Mouse (Mus musculus) adrenal gland, postnatal 14 days (tissue): ENCODE measurements around the gene Lifr. TPM values are rescaled to one million over a fixed set of nuclear protein-coding genes. Genes with fewer than 3 reads are reported as not detected.
A peak's percentile ranks its signal among the peaks of the same experiment; 100 is the strongest.

ENCODE experiments used
- DNase-seq: peaks from one replicate; pipeline ENCODE4 v3.0.0; 2021; ENCODE audit warnings: mixed read lengths
- total RNA-seq: library from RNA; stranded (reverse); gene quantifications from 2 replicates; pipeline ENCODE4 v1.2.3, GENCODE M21; 2021

The Lifr gene
- total RNA-seq, 1 experiment from 2014 or later: 78.0 TPM

DNA sequence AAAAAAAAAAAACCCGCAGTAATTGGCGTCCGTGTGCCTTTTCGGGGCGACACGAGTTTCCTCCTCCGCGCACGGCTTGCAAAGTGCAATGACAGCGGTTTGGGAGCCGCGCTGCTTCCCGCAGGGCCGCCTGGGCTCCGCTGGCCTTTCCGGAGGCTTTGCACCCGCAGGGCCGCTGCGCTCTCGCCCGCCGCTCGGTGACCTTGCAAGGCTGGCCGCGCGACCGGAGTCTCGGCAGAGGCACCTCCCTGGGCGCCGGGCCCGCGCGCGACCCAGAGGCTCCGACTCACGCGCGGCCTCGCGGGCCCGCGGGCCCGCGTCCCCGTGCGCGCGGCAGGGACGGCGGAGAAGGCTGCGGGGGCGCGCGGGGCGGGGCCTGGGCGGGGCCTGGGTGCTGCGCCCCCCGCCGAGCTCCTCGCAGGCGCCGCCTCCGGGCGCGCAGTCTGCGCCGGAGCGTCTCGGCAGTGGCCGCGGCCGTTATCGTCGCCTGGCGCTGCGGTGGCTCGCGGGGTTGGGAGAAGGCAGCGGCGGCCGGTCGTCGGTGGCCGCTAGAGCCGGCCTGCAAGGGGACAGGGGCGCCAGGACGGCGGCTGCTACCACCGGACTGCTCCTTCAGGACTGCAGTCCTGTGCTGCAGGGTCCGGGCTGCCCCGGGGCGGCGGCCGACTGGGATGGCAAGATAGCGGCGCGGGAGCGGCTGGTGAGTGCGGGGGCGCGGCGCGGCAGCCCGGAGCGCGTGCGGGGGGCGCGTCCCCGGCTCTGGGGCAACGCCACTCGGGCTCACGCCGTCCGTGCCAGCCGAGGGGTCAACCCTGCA lies 38.9 kb downstream of the Lifr start:
- DNase-seq: peak; percentile 97

DNA sequence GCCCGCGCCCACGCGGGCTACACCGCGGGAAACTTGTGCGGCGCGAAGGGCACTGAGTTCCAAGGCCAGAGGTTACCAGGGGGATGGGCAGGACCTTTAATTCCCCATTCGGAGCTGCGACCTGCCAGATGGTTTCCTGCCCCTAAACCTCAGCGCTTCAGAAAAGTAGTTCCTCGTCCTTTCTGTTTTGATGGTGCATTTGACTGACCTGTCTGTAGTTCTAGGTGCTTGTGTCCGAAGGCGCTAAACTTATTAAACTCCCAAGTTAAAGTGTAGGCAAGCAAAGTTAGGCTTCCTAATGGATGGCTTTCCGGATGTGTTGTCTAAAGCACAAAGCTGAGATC lies 39.5 kb downstream of the Lifr start:
- no peak for DNase-seq

DNA sequence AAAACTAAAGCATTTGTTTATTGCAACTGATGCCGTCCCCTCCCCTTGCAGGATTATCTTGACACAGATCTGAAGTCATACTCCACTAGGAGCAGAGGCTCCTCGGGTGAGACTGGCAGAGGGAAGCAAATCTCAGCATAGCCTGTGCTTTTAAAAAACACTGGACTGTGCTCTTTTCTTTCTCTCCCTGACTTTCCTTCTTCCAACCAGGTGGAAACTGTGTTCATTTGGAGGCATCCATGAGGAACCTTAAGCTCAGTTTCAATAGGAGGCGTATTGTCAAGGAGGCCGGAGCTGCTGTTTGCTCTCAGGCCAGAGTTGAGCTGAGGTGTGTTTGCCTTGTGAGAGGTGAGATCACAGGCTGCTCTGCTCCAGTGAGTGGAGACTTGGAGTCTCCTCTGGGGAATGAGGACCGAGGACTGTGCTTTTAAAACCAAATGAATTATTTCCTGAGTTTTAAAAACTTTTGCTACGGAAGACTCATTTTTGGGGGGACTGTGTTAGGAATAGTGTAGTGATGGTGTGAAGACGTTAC lies 40.3 kb downstream of the Lifr start:
- no peak for DNase-seq

DNA sequence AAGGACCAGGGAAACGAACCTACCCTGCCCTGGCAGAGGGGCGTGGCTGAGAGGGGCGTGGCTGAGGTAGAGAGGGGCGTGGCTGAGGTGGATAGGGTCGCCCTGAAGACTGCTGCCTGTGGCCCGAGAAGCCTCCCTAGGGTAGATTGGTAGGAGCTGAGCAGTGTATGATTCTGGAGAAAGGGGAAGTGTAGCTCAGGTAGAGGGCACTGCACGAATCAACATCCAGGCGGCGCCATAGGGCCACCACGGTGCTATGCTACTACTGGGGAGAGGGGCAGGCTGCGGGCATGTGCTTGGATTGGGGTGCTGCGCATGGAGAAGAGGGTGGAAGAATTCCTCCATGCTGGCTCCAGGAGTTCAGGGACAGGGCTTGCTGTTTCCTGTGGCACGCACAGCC lies 42.3 kb downstream of the Lifr start:
- DNase-seq: peak; percentile 51

DNA sequence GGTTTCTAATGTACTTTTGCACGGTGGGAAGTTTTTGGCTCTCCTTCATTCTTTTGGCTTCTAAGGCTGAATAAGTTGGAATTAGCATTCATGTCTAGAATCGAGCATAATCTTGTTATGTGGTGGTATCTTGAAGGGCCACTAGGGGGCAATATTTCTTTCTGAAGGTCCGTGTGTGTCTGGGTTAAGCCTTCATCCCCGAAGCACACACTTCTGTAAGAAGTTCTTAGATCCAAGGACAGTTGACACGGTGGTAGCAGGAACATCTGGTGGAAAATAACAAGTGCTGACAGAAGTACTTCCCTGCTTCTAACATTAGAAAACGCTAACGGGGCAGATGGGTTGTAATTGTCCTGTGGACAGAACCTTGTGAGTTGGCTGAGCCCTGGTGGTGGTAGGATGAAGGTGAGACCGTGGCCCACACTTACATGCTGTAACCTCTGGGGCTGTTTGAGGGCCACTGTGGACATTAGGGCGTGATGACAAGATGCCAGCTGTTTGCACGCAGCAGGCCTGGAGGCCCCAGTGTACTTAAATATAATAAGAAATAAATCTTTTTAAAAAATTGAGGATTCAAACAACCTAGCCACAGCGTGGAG lies 44.1 kb downstream of the Lifr start:
- DNase-seq: peak; percentile 40

DNA sequence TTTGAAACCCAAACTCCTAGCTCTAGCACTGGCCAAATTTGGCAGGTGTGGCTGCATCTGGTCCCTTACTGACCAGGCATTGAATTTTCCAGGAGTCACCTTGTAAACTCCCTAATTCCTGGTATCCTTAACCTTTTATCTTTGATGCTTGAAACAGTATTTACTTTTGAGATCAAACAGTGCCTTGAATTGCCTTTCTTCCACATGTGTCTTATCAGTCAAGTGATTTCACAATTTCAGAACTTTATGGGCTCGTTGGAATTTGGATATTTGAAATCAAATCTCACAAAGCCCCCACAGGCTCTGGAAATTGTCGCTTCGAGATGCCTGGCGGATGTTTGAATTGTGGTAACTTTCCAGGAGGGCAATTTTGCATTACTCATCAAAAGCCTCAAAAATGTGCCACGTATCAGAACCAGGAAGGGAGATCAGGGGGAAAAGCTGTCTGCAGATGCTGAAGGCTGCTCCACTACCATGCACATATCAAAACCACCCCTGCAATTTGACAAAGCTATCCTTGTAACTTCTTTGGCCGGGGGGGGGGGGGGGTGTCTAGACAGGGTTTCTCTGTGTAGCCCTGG lies 45.7 kb downstream of the Lifr start:
- DNase-seq: no peak

DNA sequence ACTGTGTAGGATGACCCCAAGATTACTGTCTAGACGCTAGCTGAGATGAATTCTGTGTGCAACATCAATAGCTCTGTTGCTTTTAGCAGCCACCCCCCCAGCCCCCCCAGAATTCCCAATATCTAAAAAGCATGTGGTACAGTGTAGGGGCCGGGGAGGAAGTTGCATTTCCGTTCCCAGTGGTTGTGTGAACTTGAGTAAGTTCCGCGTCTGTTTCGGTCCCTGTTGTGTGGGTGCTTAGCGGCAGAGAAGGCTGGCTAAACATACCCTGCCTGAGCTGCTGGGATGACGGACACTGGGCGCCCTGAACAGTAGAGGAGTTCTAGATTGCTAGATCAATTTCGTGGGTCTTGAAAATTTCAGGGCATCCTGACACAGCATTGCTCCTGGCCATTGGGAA lies 46.5 kb downstream of the Lifr start:
- no peak for DNase-seq

DNA sequence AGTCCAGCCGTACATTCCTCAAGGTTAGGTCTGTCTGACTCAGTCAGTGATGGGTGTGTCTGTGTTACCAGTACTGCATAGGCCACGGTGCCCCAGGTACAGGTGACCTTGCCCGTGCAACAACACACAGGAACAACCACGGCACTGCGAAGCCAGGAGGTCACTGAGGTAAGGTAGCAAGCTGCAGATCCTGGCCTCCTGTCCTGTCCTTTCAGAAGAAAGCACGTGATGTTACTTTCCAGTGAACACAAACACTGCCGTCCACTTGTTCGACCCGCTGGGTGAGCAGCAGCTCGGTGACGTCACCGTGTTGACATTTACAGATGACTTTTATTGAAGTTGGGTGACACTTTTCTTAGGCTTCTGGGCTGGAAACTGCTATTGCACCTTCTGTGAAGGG lies 47.2 kb downstream of the Lifr start:
- no peak for DNase-seq

DNA sequence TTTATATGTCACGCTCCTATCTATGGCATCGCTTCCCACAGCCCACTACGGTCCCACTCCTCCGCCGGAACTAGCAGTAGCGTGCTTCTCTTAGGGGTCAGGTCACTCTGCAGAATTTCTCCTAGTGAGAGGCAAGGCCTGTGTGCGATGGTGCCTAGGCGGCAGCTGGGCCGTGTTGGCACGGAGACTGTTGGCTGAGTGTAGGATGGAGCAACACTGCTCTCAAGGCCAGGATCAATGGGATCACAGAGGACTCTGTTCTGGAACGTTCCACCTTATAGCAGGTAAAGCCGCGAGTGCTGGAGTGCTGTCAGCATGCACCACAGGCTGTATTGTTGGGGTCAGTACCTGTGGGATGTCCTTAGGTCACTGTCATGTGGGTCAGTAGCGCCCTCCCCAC lies 48.1 kb downstream of the Lifr start:
- peak; percentile 64 for DNase-seq

DNA sequence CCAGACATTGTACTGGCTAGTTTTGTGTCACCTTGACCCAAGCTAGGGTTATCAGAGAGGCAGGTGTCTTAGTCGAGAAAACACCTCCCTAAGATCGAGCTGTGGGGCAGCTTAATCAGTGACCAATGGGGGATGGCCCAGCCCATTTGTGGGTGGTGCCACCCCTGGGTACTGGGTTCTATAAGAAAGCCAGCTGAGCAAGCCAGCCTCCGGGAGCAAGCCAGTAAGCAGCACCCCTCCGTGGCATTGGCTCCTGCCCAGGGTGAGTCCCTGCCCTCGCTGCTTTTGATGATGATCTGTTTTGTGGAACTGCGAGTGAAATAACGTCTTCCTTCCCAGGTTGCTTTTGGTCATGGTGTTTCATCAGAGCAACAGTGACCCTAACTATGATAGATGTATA lies 49.9 kb downstream of the Lifr start:
- no peak for DNase-seq

DNA sequence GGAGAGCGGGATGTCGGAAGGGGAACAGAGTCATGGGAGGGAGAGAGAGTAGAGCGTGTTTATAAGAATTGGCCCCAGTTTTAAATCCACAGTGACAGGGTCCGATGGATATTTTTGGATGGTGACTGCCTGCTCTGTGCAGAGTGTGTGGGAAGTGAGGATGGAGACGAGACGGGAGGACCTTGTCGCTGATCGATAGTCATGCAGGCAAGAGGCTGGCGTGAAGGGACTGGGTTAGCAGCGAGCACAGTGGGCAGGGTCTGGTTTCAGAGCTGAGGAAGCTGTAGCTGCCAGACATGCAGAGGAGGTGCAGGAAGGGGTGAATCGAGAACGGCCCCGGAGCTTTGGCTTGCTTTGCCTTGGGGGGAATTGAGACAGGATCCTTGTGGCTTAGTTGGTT lies 50.8 kb downstream of the Lifr start:
- no peak for DNase-seq

DNA sequence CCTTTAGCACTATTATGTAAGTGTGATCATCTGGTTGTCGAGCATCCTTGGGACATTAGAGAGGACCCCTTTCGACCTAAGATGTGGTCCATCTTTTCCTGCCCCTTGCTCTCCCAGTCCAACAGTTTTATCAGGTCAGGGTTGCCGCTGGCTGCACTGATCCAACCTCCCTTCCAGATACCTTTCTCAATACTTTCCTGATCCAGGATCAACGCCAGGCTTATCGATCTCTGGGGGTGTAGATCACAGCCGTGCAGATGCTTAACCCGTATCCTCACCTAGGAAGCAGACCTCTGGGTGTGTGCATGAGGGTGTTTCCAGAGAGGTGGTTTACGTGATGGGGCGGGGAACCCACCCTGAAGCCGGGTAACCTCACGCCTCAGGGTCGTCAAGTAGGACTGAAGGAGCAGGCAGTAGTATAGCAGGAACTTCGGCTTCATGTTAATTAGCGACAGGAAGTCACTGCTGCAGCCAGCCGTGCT lies 53.3 kb downstream of the Lifr start:
- DNase-seq: no peak

DNA sequence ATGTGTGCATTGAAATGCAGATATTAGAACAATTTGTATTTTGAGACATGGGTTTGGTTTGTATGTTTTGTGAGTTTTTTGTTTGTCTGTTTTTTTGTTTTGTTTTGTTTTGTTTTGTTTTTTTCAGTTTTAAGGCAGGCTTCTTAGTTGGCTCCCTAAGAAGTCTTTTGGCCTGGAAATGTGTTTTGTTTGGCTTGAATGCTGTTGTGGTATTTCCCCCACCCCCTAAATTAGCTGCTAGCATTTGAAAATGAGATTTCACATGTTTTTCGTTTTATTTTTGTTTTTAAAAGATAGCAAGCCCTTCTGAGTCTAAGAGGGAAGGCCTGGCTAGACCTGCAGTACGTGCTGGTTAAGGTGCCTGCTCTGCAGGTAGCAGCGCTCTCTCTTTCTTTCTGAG lies 54.1 kb downstream of the Lifr start:
- DNase-seq: no peak

DNA sequence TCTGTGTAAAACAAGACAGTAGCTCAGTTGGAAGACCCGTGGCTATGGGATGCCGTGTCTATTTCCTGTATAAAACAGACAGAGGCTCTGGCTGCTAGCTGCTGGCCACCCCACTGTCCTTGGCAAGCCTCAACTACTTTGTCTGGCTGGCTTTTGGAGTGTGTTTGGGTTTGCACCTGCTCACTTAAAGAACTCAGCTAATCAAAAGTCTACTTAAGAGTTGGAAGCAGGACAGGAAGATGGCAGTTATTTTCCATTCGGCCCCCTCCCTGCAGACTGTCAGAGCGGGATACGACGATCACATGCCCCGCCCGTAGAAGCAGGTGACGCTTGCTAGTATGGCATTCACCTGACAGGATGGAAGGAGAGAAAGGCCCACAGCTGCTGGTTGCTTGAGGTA lies 54.5 kb downstream of the Lifr start:
- DNase-seq: no peak

DNA sequence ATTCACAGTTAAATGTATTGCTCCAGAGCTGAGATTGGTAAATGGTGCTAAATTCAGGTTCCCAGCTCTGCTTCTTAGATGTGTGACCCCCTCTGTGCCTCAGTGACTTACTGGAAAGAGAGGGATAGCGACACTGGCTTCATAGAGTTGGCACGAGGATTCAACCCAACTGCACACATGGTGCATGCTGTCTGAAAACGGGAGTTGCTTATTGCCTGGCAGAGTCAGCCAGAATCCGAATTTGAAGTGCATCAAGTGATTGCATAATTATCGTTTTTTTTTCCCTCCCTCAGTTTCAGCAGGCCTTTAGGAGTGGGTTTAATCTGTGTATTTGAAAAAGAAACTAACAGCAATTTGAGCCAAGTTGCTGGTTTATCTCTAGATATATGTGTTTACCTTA lies 55.1 kb downstream of the Lifr start:
- DNase-seq: no peak

DNA sequence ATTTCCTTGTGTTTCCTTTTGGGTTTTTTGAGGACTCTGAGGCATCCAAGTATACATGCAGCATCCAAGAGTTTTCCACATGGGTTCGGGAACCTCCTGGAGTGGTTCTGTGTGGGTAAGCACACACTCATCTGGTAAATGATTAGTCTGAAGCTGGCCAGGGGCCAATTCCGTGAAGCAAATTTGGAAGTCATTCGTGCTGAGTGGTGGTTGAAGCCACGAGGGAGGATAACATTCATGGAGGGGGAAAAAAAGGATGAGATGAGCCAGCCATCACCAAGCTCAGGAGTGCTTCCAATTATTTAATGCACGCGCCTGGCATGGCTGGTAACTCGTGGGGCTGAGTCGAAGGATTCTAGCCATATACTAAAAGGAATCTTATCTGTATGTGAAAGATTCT lies 56.1 kb downstream of the Lifr start:
- no peak for DNase-seq

DNA sequence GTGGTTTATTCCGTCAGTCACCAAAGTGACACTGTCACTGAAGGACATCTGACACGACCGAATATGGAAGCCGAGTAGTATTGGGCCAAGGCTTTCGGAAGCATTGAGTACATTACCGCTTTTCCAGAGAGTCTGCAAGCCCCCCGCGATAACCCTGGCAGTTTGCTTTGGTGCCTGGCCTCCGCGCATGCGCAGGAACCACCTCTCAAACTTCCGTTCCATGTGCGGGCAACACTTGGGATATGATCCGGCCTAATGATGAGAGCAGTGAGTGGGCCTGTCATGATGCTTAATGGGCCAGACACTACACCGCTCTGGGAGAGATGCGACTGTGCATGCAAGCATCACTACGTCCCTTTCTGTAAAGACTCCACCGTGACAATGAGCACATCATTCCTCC lies 59.4 kb downstream of the Lifr start:
- no peak for DNase-seq

DNA sequence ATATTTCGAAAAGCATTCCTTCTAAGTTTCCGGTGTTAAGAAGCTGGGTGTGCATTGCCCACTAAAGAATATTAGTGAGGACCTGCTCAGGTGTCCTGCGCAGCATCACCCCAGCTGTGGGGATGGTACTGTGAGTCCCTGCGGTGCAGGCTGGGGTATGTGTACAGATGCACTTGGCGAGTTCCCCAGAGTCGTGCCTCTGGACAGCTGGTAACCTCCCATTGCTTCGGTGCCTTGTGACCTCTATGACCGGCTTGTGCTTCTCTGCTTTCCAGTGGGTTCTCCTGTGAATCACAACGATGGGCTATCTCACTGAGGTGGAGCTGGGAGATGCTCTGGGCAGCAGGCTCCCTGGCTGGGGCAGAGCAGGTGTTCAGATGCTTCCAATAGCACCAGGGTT lies 60.2 kb downstream of the Lifr start:
- no peak for DNase-seq

DNA sequence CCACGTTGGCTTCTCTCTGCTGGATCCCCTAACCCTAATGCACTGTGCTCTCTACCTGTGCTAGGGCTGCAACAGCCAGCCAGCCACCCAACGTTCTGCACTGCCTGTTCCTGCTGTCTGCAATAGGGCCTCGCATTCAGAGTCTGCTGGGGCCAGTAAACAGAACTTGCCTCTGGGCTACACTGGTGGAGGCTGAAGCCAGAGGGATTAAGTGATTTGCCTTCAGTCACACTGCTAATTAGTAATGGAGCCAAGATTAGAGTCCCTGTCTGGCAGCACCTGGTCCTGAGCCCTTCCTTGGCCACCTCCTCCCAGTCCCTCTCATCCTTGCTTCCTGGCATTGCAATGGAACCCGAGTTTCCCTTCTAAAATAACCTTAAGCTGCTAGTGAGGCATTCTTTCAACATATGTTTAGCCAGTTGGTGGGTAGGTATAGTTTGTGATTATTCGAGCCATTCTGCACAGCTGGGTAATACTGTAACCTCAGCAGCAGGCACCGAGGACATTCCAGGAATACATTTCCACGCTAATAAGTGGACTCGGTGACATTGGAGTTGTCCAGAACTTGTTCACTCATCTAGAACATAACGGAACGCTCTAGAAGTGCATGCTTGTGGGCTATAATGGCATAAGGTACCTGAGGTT lies 61.8 kb downstream of the Lifr start:
- DNase-seq: no peak

DNA sequence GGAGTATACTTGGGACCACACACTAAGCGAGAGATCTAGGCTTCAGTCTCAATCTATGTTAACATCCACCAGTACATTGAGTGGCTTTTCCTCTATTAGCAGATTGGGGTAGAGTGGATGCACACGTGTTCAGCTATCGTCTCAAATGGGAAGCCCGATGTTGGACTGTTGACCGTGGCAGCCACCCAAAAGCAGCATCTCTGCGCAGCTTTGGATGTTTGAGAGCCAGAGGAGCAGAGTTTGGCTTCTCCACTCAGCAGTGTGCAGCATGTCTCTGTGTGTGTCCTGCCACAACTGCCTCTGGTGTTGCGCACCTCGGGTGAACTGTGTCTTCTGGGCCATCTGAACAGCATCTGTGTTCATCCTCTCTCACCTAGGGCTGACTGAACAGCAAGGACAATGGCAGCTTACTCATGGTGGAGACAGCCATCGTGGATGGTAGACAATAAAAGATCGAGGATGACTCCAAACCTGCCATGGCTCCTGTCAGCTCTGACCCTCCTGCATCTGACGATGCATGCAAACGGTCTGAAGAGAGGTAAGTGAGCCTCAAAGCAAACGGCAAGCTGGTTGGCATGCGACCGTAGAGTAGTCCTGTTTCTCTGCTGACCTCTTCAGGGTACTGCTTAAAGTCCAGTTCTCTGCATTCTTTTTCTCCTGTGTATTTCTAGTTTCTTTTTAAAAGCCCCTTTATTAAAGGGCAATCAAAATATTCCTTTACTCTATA lies 63.8 kb downstream of the Lifr start:
- DNase-seq: no peak

DNA sequence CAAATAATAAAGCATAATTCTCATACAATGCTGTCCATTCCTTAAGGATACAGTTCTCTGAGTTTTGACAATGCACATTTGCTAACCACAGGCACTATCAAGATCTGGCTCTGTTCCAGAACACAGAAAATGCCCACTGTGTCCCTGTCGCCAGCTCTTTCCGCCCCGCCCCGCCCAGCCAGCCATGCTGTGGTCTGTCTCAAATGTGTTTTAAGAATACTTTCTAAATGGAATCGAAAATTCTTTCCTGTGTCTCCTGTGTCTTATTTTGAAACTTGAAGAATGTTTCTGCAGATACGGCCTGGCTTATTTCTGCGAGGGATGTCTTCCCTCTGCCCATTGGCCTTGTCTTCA lies 64.3 kb downstream of the Lifr start:
- peak; percentile 66 for DNase-seq

DNA sequence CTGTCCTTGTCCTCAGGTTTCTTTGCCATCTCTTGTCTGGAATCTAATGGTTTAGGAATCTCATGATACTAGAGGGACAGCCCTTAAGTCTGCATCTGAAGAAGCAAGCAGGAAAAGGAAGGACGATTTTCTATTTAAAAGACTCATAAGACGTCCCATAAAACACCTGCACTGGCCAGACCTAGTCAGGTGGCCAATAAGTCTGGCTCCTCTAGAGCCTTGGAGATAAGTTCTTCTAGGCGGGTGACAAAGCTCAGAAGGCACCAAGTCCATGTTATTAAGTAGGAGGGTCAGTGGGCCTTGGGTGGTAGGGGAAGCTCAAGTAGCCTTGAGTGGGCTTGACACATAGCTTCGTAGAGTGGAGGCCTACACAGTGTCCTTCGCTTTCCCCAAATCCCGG lies 67.2 kb downstream of the Lifr start:
- no peak for DNase-seq

DNA sequence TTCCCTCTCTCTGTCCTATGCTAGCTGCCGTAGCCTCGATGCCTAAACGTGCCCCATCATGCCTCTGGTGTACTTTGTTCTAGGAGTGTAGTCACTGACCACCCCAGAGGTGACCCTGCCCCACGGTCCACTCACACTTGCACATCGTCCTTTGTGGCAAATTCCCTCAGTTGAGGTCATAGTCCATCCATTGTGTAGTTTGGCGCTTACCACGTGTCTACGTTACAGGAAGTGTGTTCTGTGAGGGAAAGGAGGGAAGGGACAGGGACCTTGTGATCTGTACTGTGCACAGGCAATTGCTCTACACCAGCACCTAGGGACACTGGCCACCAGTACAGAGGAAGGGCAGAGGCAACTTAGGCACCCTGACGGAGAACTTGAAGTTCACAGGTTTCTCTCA lies 69.5 kb downstream of the Lifr start:
- no peak for DNase-seq
